Mouse (Mus musculus): ENCODE data around the gene Tdgf1.

GRCm38 (mm10) chr9:110935941-110936340 is 10.0 kb downstream of the Tdgf1 start:
- TF ChIP-seq CTCF (IDR thresholded peaks at IDR 0.05; ENCODE audit: extremely low read depth, insufficient read depth, insufficient read length, insufficient replicate concordance) (no peak), POLR2A (IDR thresholded peaks at IDR 0.05; ENCODE audit: low read depth, low read length) (no peak)
